Mouse (Mus musculus) neural tube, embryonic 14.5 days (tissue): ENCODE measurements around the gene Nhsl1. TPM values are rescaled to one million over a fixed set of nuclear protein-coding genes. Genes with fewer than 3 reads are reported as not detected.
A peak's percentile ranks its signal among the peaks of the same experiment; 100 is the strongest.

ENCODE experiments used
- ATAC-seq: fragments of 200-750 bp; cut with Nextera tagmentation; 2 replicates; pipeline ENCODE4 v1.8.0; 2017; ENCODE audit warnings: low read depth, mild to moderate bottlenecking, moderate TSS enrichment, moderate library complexity
- H3K27ac ChIP-seq: fragments of 300-500 bp; sonication (generic); 2 replicates; pipeline ENCODE4 v1.5.1; 2014; ENCODE audit warnings: low read depth, mild to moderate bottlenecking, control low read depth, low read length, moderate library complexity, mixed read lengths
- H3K27me3 ChIP-seq: fragments of 300-500 bp; sonication (generic); 2 replicates; pipeline ENCODE4 v1.6.1; 2014; ENCODE audit warnings: low read length; ENCODE audit not compliant: control insufficient read depth, insufficient read depth
- H3K36me3 ChIP-seq: fragments of 300-500 bp; sonication (generic); 2 replicates; pipeline ENCODE4 v1.6.1; 2014; ENCODE audit warnings: low read length, mixed read lengths; ENCODE audit not compliant: control insufficient read depth, insufficient read depth
- H3K4me1 ChIP-seq: fragments of 300-500 bp; sonication (generic); 2 replicates; pipeline ENCODE4 v1.6.1; 2014; ENCODE audit warnings: low read length; ENCODE audit not compliant: control insufficient read depth, insufficient read depth
- H3K4me2 ChIP-seq: fragments of 300-500 bp; sonication (generic); 2 replicates; pipeline ENCODE4 v1.6.1; 2014; ENCODE audit warnings: mild to moderate bottlenecking, low read depth, low read length, control low read depth
- H3K4me3 ChIP-seq: fragments of 300-500 bp; sonication (generic); 2 replicates; pipeline ENCODE4 v1.5.1; 2014; ENCODE audit warnings: low read depth, low read length, control low read depth, mixed read lengths
- H3K9ac ChIP-seq: fragments of 300-500 bp; sonication (generic); replicated peaks from 2 replicates; pipeline ENCODE4 v1.6.1; 2014; ENCODE audit warnings: low read depth, mild to moderate bottlenecking, control low read depth, low read length, mixed read lengths
- H3K9me3 ChIP-seq: fragments of 300-500 bp; sonication (generic); 2 replicates; pipeline ENCODE4 v1.6.1; 2016; ENCODE audit warnings: low read length; ENCODE audit not compliant: control insufficient read depth
- WGBS: fragments of 180-500 bp; shearing (Covaris S2); extraction: QIAGEN DNeasy Blood & Tissue Kit; methylation state at CpG from one replicate; pipeline ENCODE4 v1.1.7; 2014; 5-methylcytosine and 5-hydroxymethylcytosine counted together
- polyA plus RNA-seq: library from polyadenylated mRNA; unstranded; fragments of >200 nt; fragmentation: Nextera tagmentation; extraction: Ambion mirVana; gene quantifications from 2 replicates; pipeline ENCODE4 v1.2.1, GENCODE M21; 2014

The Nhsl1 gene
- polyA plus RNA-seq, 1 experiment from 2014 or later, result 21.0 TPM

GRCm38 (mm10) chr10:18319691-18320090, 906 bp downstream of the Nhsl1 start:
- ATAC-seq, result no peak
- 25% methylated on average over 4 of the region's 4 CpGs for WGBS
- Histone ChIP-seq H3K4me1 (no peaks in the 10 kb centered on the region), H3K27me3 (no peaks in the 10 kb centered on the region), H3K36me3 (no peaks in the 10 kb centered on the region), H3K9ac (peak overlapping the region; percentile 82; the same call in 1 of the 2 replicates), H3K4me3 (peak overlapping the region; percentile 76), H3K4me2 (peak overlapping the region; percentile 98), H3K27ac (no peak overlapping the region), H3K9me3 (no peaks in the 10 kb centered on the region)

DNA sequence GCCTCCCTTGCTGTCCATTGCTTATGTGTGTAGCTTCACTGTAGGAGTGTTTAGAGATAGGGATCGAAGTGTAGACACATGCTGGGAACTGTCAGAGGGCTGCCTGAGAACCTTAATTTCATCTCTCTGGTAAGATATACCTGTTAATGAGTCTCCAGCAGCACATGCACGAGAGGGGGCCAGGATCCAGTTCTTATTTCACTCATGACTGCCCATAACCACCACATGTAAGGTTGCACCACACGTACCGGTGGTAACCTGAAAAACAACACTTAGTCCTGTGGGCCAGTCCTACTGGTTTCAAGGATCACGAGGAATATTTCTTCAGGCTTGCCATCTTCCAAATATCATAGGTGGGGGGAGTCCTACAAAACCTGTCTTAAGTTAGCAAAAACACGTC, 3.1 kb downstream of the Nhsl1 start:
- Histone ChIP-seq H3K4me1 (no peaks in the 10 kb centered on the region), H3K9me3 (no peaks in the 10 kb centered on the region), H3K4me3 (no peak overlapping the region), H3K27me3 (no peaks in the 10 kb centered on the region), H3K9ac (no peak overlapping the region), H3K4me2 (no peak overlapping the region), H3K36me3 (no peaks in the 10 kb centered on the region), H3K27ac (no peak overlapping the region)
- ATAC-seq, result no peak
- 94% methylated on average over 6 of the region's 6 CpGs for WGBS

- H3K36me3 ChIP-seq, result no peaks in the 10 kb centered on the region
- no peaks in the 10 kb centered on the region for H3K4me1 ChIP-seq
- no peak for ATAC-seq
- H3K4me3 ChIP-seq, result no peak overlapping the region
- H3K27me3 ChIP-seq, result no peaks in the 10 kb centered on the region
- 42% methylated on average over 4 of the region's 4 CpGs for WGBS
- H3K4me2 ChIP-seq, result no peak overlapping the region
- H3K9me3 ChIP-seq, result no peaks in the 10 kb centered on the region
- H3K27ac ChIP-seq, result no peak overlapping the region
- no peak overlapping the region for H3K9ac ChIP-seq
Measured at GRCm38 (mm10) chr10:18323701-18324100, 4.9 kb downstream of the Nhsl1 start.

- H3K9ac ChIP-seq, result no peak overlapping the region
- no peaks in the 10 kb centered on the region for H3K36me3 ChIP-seq
- H3K27ac ChIP-seq, result no peak overlapping the region
- no peaks in the 10 kb centered on the region for H3K9me3 ChIP-seq
- H3K4me1 ChIP-seq, result peaks cover 8% of the 10 kb centered on the region; the same call in 1 of the 2 replicates
- H3K27me3 ChIP-seq, result no peaks in the 10 kb centered on the region
- 69% methylated on average over 5 of the region's 5 CpGs for WGBS
- H3K4me3 ChIP-seq, result no peak overlapping the region
- H3K4me2 ChIP-seq, result no peak overlapping the region
- no peak for ATAC-seq
Measured at GRCm38 (mm10) chr10:18328331-18328908, 9.6 kb downstream of the Nhsl1 start.

DNA sequence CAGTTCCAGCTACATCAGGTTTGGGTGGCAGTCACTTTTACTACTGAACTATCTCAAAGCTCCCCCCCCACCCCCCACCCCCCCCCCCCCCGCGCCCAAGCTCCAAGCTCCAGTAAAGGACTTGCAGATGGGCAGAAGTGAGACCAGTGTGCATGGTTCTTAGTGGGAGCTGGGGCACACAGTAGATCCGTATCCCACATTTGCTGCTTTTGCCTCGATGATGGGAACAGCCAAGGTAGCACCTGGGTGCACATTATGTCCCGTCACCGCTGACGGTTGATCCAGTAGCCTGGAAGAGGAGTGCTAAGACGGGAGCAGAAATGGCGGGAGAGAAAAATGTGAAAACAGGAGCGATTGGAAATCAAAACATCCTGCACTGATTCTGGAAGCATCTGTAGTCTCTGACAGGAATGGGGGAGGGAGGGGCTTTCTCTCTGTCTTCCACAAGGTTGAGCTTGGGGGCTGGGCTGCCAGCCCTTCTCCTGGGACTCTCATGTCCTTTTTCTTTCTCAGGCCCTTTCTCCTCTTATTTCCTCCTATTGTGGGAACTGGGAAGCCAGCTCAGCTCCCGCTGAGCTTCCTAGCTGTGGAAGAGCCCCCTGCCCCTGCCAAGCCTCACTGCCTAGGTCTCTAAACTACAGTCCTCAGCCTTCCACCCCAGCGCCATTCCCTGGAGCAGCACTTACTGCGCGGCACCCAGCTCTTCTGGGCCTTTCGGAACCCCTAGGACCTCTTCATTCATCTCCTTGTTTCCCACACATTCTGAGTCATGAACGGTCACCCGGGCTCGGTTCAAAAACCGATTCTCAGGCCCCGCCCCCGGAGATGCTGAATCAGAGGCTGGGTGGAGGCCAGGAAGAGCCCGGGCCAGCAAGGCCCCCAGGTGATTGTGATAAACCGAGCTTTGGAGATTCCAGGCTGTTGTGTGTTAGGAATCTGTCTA, 10.6 kb downstream of the Nhsl1 start:
- Histone ChIP-seq H3K9me3 (no peaks in the 10 kb centered on the region), H3K4me3 (peak overlapping the region; percentile 31), H3K27ac (peak overlapping the region; percentile 56; the same call in 1 of the 2 replicates), H3K4me1 (peaks cover 8% of the 10 kb centered on the region; the same call in 1 of the 2 replicates), H3K9ac (peak overlapping the region; percentile 49), H3K36me3 (no peaks in the 10 kb centered on the region), H3K27me3 (no peaks in the 10 kb centered on the region), H3K4me2 (peak overlapping the region; percentile 61)
- WGBS, result 6% methylated on average over 21 of the region's 23 CpGs
- peak; percentile 70 for ATAC-seq

- H3K9me3 ChIP-seq, result no peaks in the 10 kb centered on the region
- no peak for ATAC-seq
- H3K4me2 ChIP-seq, result no peak overlapping the region
- WGBS, result 82% methylated on average over 5 of the region's 5 CpGs
- H3K36me3 ChIP-seq, result no peaks in the 10 kb centered on the region
- no peak overlapping the region for H3K9ac ChIP-seq
- H3K27me3 ChIP-seq, result no peaks in the 10 kb centered on the region
- no peak overlapping the region for H3K4me3 ChIP-seq
- peaks cover 8% of the 10 kb centered on the region; the same call in 1 of the 2 replicates for H3K4me1 ChIP-seq
- no peak overlapping the region for H3K27ac ChIP-seq
Measured at GRCm38 (mm10) chr10:18330445-18330844, 11.7 kb downstream of the Nhsl1 start.

GRCm38 (mm10) chr10:18333575-18333974, 14.8 kb downstream of the Nhsl1 start:
- ATAC-seq, result no peak
- Histone ChIP-seq H3K27me3 (no peaks in the 10 kb centered on the region), H3K9me3 (no peaks in the 10 kb centered on the region), H3K4me2 (no peak overlapping the region), H3K36me3 (no peaks in the 10 kb centered on the region), H3K27ac (no peak overlapping the region), H3K4me1 (peaks cover 8% of the 10 kb centered on the region; the same call in 1 of the 2 replicates), H3K9ac (no peak overlapping the region), H3K4me3 (no peak overlapping the region)
- 39% methylated on average over 4 of the region's 4 CpGs for WGBS

- Histone ChIP-seq H3K27ac (no peak overlapping the region), H3K4me1 (peaks cover 8% of the 10 kb centered on the region; the same call in 1 of the 2 replicates), H3K4me3 (no peak overlapping the region), H3K4me2 (no peak overlapping the region), H3K9me3 (no peaks in the 10 kb centered on the region), H3K9ac (no peak overlapping the region), H3K27me3 (no peaks in the 10 kb centered on the region), H3K36me3 (no peaks in the 10 kb centered on the region)
- no peak for ATAC-seq
- 89% methylated on average over 4 of the region's 4 CpGs for WGBS
Measured at GRCm38 (mm10) chr10:18334176-18334575, 15.4 kb downstream of the Nhsl1 start.

DNA sequence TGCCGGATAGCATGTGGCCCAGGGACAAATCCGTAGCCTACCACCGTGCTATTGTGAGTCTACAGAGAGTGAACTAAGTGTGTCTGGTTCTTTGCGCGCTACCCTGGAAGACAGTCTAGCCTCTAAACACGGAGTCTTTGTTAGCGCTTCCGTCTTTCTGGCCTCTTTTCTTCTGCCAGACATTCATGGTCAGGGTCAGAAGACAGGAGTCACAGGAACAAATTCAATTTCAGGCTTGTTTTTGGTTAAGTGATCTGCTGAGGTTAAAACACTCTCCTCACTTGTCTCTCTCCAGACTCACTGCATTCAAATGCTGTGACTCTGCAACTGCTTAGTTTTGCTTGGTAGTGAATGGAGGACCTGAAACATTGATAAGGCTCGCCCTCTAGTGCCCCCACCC, 15.9 kb downstream of the Nhsl1 start:
- Histone ChIP-seq H3K36me3 (no peaks in the 10 kb centered on the region), H3K9ac (no peak overlapping the region), H3K4me1 (0 out of 2 replicates have a peak, but pooled peaks cover 3% of the 10 kb centered on the region), H3K27ac (no peak overlapping the region), H3K4me3 (no peak overlapping the region), H3K4me2 (no peak overlapping the region), H3K27me3 (no peaks in the 10 kb centered on the region), H3K9me3 (no peaks in the 10 kb centered on the region)
- no peak for ATAC-seq
- 49% methylated on average over 9 of the region's 9 CpGs for WGBS
